Mouse (Mus musculus) CH12.LX (cell line): ENCODE measurements at regions not wholly inside any gene's neighbourhood (a gene's known extent, or its start where the extent isn't known, plus 50 kb on each side); places are given as distances from the start of the nearest gene placed in this dataset.

ENCODE experiments used
- POLR2A ChIP-seq: IDR thresholded peaks from 2 replicates; pipeline ENCODE4 v1.6.1; 2011; ENCODE audit warnings: low read depth, mild to moderate bottlenecking, improper control_type of control experiment, low read length
- USF1 ChIP-seq: IDR thresholded peaks from 2 replicates; pipeline ENCODE4 v1.6.1; 2014; ENCODE audit warnings: low read depth, mild to moderate bottlenecking, inconsistent platforms, low read length, improper control_type of control experiment

DNA sequence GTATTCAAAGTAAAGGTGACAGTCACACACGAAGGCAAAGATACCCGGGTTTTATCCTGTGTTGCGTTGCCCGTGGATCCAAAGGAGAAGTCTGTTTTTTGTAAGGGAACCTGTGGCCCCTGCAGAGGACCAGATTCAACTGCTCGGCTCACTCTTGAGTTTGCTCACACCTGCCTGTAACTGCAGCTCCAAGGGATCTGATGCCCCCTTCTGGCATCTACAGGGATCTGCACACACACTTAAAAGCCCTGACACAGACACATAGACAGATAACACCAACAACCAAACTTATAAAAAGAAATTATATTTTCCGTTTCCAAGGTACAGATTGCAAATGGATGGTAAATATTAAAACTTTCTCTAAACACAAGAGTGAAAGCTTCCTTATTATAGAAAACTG is 223.3 kb upstream of the 1700056E22Rik start:
- TF ChIP-seq USF1 (no peak), POLR2A (no peak)
